Mouse (Mus musculus): ENCODE measurements around the gene Rfx5.

The Rfx5 gene

GRCm38 (mm10) chr3:94996946-94997345 lies 43.1 kb downstream of the Rfx5 start:
- peak; percentile 87 for DNase-seq (ENCODE audit: low spot score)

- no peak for DNase-seq (ENCODE audit: low spot score)
Measured at GRCm38 (mm10) chr3:95002569-95002968, 48.7 kb downstream of the Rfx5 start.

GRCm38 (mm10) chr3:95003273-95003672 lies 49.4 kb downstream of the Rfx5 start:
- no peak for DNase-seq (ENCODE audit: low spot score)

DNA sequence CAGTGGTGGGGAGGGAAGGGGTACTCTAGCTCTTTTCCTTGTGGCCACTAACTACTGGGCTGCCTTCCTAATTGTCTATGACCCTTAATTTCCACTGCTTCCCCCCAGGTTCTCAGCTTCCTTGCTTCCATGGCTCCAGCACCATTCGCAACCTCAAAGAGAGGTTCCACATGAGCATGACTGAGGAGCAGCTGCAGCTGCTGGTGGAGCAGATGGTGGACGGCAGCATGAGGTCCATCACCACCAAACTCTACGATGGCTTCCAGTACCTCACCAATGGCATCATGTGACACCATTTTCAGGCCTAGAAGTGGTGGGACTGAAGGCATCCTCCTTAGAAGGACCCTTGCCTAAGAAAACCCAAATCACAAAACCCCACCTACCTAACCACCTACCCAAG lies 51.8 kb downstream of the Rfx5 start:
- no peak for DNase-seq (ENCODE audit: low spot score)

DNA sequence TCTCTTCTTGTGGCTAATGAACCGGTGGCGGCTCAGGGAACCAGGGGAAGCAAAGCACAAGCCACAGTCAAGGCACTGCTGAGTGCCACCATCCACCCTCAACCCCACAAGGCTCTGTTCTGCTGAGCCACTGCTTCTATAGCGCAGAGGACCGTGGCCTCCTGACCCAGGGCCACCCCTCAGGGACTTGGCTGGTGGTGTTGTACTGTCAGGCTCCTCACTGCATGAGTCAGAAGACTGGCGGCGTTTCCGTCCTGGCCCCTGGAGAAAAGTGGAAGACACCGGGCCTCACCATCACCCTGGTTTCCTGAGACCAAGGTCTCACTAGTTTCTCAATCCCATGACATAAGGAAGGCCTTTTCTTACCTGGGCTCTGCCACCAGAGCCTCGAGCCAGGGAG lies 53.8 kb downstream of the Rfx5 start:
- no peak for DNase-seq (ENCODE audit: low spot score)

DNA sequence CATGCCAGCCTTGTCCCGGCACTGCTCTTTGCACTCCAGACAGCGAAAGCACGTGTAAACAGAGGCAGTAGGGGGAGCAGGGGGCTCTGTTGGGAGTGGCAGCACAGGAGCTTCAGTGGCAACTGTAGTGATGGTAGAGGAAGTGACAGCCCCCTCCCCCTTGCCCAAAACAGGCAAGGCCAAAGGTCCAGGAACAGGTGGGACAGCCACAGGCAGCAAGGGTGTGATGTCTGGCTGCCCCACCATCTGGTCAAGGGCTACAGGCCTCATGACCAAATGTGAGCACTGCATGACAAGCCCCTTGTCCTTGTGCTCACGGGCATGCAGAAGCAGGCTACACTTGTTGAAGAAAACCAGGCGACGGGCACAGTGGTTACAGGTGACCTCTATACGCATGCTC lies 56.5 kb downstream of the Rfx5 start:
- DNase-seq (ENCODE audit: low spot score): no peak

All from embryo, embryonic 10.5 days (tissue).